Mouse (Mus musculus) lung, postnatal 0 days (tissue): Measurements from ENCODE around the gene Dcbld2.

Experiments
- CTCF ChIP-seq: IDR thresholded peaks from 2 replicates; pipeline ENCODE4 v1.5.1; 2016; ENCODE audit warnings: antibody characterized with exemption, mild to moderate bottlenecking
- EP300 ChIP-seq: IDR thresholded peaks from 2 replicates; pipeline ENCODE4 v1.6.1; 2016; ENCODE audit warnings: antibody characterized with exemption, mild to moderate bottlenecking, control low read depth

- TF ChIP-seq CTCF (no peak), EP300 (no peak)
Observed at GRCm38 (mm10) chr16:58502566-58502965, 94.3 kb downstream of the Dcbld2 start.
